Mouse (Mus musculus): ENCODE results near the gene Cdon.
A peak's percentile ranks its signal among the peaks of the same experiment; 100 is the strongest.

GRCm38 (mm10) chr9:35546745-35547144, 125.8 kb downstream of the Cdon start:
- TF ChIP-seq CHD1 (IDR thresholded peaks at IDR 0.05; ENCODE audit: low read depth, low read length) (no peak), POLR2A (IDR thresholded peaks at IDR 0.05; ENCODE audit: low read depth, low read length) (0 out of 2 replicates have a peak, but pooled peaks have one; percentile 22), ZC3H11A (IDR thresholded peaks at IDR 0.05; ENCODE audit: low read depth, low read length) (no peak), MAFK (IDR thresholded peaks at IDR 0.05; ENCODE audit: insufficient replicate concordance, low read length) (no peak), CTCF (conservative IDR thresholded peaks at IDR 0.05 in 1 of 2, IDR thresholded peaks at IDR 0.05 in 1 of 2; ENCODE audit: low read depth in 2 of 2, low read length in 2 of 2) (no peak), HCFC1 (IDR thresholded peaks at IDR 0.05; ENCODE audit: low read depth, low read length) (peak; percentile 24; the same call in 1 of the 2 replicates), ZNF384 (IDR thresholded peaks at IDR 0.05; ENCODE audit: low read depth, low read length) (no peak), SMC3 (IDR thresholded peaks at IDR 0.05; ENCODE audit: low read depth, low read length) (no peak), TBP (conservative IDR thresholded peaks at IDR 0.05; ENCODE audit: low read depth, low read length) (no peak), USF1 (IDR thresholded peaks at IDR 0.05; ENCODE audit: low read depth, low read length) (no peak), EP300 (IDR thresholded peaks at IDR 0.05; ENCODE audit: low read length) (peak; percentile 77)

All from CH12.LX (cell line).